Mouse (Mus musculus): ENCODE results near the gene Mesp2.

GRCm38 (mm10) chr7:79798606-79799005, 11.9 kb upstream of the Mesp2 start:
- TF ChIP-seq CTCF (IDR thresholded peaks at IDR 0.05; ENCODE audit: borderline replicate concordance, control insufficient read depth, extremely low read depth, insufficient read depth, low read length, poor library complexity) = no peak
- no peak for TF ChIP-seq POLR2A (IDR thresholded peaks at IDR 0.05; ENCODE audit: control insufficient read depth, extremely low read depth, insufficient read depth, low read length, poor library complexity)

Measured in thymus, adult 2 months (tissue).